Mouse (Mus musculus): ENCODE results near the gene Nrxn1.

DNA sequence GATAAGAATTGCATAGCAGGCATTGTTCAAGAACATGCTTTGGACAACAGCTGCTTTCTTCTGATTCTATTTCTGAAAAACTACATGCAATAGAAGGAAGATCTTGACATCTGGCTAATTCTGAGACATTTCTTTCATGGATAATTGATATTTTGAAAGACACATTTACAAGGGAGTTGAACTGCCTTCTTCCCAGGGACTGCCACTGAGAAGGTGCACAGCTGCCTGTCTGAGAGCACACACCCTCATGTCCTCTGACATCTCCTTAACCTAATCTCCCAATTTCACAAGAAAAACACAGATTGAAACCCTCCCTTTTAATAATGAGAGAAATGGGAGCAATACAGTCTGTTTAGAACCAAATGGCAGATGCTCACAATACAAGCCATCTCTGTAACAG is 884.3 kb downstream of the Nrxn1 start:
- TF ChIP-seq POLR2A (IDR thresholded peaks at IDR 0.05; ENCODE audit: borderline replicate concordance, extremely low read depth, low read depth, low read length) (no peak), CTCF (IDR thresholded peaks at IDR 0.05; ENCODE audit: insufficient read depth, low read length) (no peak)
